Mouse (Mus musculus) bone marrow macrophage, adult 2 months (primary cell): ENCODE measurements around the gene Ptprh.

Source experiments
- CTCF ChIP-seq: IDR thresholded peaks from 2 replicates; pipeline ENCODE4 v1.5.1; 2012; ENCODE audit warnings: low read depth, mild to moderate bottlenecking, low read length, moderate library complexity
- POLR2A ChIP-seq: IDR thresholded peaks from 2 replicates; pipeline ENCODE4 v1.6.1; 2012; ENCODE audit warnings: mild to moderate bottlenecking, low read depth, low read length, borderline replicate concordance

GRCm38 (mm10) chr7:4630198-4630597 lies 26.4 kb upstream of the Ptprh start:
- TF ChIP-seq CTCF = no peak
- TF ChIP-seq POLR2A = no peak
